Mouse (Mus musculus) neural tube, embryonic 14.5 days (tissue): ENCODE measurements at regions not wholly inside any gene's neighbourhood (a gene's known extent, or its start where the extent isn't known, plus 50 kb on each side); places are given as distances from the start of the nearest gene placed in this dataset.

Experiments used
- ATAC-seq: fragments of 200-750 bp; cut with Nextera tagmentation; 2 replicates; pipeline ENCODE4 v1.8.0; 2017; ENCODE audit warnings: low read depth, mild to moderate bottlenecking, moderate TSS enrichment, moderate library complexity
- H3K27ac ChIP-seq: fragments of 300-500 bp; sonication (generic); 2 replicates; pipeline ENCODE4 v1.5.1; 2014; ENCODE audit warnings: low read depth, mild to moderate bottlenecking, control low read depth, low read length, moderate library complexity, mixed read lengths
- H3K27me3 ChIP-seq: fragments of 300-500 bp; sonication (generic); 2 replicates; pipeline ENCODE4 v1.6.1; 2014; ENCODE audit warnings: low read length; ENCODE audit not compliant: control insufficient read depth, insufficient read depth
- H3K36me3 ChIP-seq: fragments of 300-500 bp; sonication (generic); 2 replicates; pipeline ENCODE4 v1.6.1; 2014; ENCODE audit warnings: low read length, mixed read lengths; ENCODE audit not compliant: control insufficient read depth, insufficient read depth
- H3K4me1 ChIP-seq: fragments of 300-500 bp; sonication (generic); 2 replicates; pipeline ENCODE4 v1.6.1; 2014; ENCODE audit warnings: low read length; ENCODE audit not compliant: control insufficient read depth, insufficient read depth
- H3K4me2 ChIP-seq: fragments of 300-500 bp; sonication (generic); 2 replicates; pipeline ENCODE4 v1.6.1; 2014; ENCODE audit warnings: mild to moderate bottlenecking, low read depth, low read length, control low read depth
- H3K4me3 ChIP-seq: fragments of 300-500 bp; sonication (generic); 2 replicates; pipeline ENCODE4 v1.5.1; 2014; ENCODE audit warnings: low read depth, low read length, control low read depth, mixed read lengths
- H3K9ac ChIP-seq: fragments of 300-500 bp; sonication (generic); replicated peaks from 2 replicates; pipeline ENCODE4 v1.6.1; 2014; ENCODE audit warnings: low read depth, mild to moderate bottlenecking, control low read depth, low read length, mixed read lengths
- H3K9me3 ChIP-seq: fragments of 300-500 bp; sonication (generic); 2 replicates; pipeline ENCODE4 v1.6.1; 2016; ENCODE audit warnings: low read length; ENCODE audit not compliant: control insufficient read depth
- WGBS: fragments of 180-500 bp; shearing (Covaris S2); extraction: QIAGEN DNeasy Blood & Tissue Kit; methylation state at CpG from one replicate; pipeline ENCODE4 v1.1.7; 2014; 5-methylcytosine and 5-hydroxymethylcytosine counted together

DNA sequence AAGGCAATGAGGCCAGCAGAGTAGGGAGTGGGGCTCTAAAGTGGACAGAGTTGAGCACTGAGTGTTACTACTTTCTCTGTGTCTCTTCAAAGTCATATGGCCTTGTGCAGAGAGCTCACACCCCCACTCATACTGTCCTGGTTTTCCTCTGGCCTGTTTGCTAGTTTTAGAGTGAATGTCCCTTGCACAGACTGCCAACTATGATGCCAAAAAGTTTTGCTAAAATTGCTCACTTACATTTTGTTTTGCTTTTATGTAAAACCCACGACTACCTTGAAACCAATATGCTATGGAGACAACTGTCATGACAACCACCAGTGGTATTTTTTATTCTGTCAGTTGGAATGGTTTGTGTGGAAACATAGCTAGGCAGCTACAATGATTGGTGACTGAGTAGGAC is 126.4 kb upstream of the Rnaseh2b start:
- 74% methylated on average over 1 of the region's 1 CpGs for WGBS
- H3K27me3 ChIP-seq: no peaks in the 10 kb centered on the region
- H3K4me1 ChIP-seq: no peaks in the 10 kb centered on the region
- H3K36me3 ChIP-seq: no peaks in the 10 kb centered on the region
- no peak overlapping the region for H3K4me3 ChIP-seq
- H3K27ac ChIP-seq: no peak overlapping the region
- no peak overlapping the region for H3K4me2 ChIP-seq
- H3K9ac ChIP-seq: no peak overlapping the region
- no peak for ATAC-seq
- no peaks in the 10 kb centered on the region for H3K9me3 ChIP-seq

DNA sequence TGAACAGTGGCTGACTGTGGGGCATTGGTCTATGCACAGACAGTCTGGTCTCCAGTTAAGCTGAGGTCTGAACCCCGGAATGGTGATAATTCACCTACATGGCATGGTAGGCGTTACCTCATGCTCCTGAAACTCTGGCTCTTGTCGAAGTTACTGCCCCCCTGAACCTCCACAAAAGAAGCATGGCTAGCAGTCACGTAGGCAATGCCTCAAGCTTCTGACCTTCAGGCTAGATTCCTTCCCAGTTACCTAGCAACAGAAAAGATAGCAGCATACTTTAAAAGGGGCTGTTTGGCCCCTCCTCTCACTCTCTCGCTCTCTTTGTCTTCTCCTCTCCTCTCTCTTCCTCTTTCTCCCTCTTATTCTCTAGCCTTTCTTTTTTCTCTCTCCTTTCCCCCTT is 125.8 kb upstream of the Rnaseh2b start:
- Histone ChIP-seq H3K9me3 (no peaks in the 10 kb centered on the region), H3K27ac (no peak overlapping the region), H3K4me2 (no peak overlapping the region), H3K9ac (no peak overlapping the region), H3K4me1 (no peaks in the 10 kb centered on the region), H3K36me3 (no peaks in the 10 kb centered on the region), H3K27me3 (no peaks in the 10 kb centered on the region), H3K4me3 (no peak overlapping the region)
- WGBS: 51% methylated on average over 5 of the region's 5 CpGs
- ATAC-seq: no peak

DNA sequence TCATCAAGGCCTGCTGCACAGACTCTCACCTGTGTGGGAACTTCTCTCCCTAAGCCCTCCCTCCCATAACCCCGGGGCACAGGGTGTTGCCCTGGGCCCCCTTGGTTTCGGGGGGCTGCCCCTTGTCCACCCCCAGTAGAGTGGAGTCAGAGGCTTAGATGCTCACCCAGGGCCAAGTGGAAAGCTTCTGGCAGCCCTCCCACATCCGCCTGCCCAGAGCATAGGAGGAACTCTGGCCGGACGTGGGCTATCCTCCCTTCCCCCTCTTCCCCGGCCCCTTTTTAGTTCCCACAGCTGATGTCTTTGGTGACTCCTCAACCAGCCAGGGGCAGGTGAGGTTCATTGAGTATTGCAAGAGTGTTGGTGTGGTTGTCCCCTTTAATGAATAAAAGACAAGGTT is 125.3 kb upstream of the Rnaseh2b start:
- no peak overlapping the region for H3K4me2 ChIP-seq
- no peak overlapping the region for H3K27ac ChIP-seq
- H3K9me3 ChIP-seq: no peaks in the 10 kb centered on the region
- H3K4me1 ChIP-seq: no peaks in the 10 kb centered on the region
- ATAC-seq: no peak
- no peak overlapping the region for H3K9ac ChIP-seq
- no peaks in the 10 kb centered on the region for H3K36me3 ChIP-seq
- H3K4me3 ChIP-seq: no peak overlapping the region
- no peaks in the 10 kb centered on the region for H3K27me3 ChIP-seq
- WGBS: 84% methylated on average over 6 of the region's 6 CpGs

DNA sequence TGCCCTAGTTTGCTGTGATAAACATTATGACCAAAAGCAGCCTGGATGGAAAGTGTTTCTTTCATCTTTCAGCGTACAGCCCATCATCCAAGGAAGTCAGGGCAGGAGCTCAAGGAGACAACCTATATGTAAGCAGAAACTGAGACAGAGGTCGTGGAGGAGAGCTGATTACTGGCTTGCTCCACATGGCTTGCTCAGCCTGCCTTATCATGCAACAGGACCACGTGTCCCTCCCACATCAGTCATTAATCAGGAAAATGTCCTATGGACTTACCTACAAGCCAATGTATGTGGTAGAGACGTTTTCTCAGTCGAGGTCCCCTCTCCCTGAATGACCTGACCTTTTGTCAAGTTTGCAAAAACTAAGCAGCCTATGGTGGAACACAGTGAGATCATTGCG is 123.7 kb upstream of the Rnaseh2b start:
- Histone ChIP-seq H3K27me3 (no peaks in the 10 kb centered on the region), H3K36me3 (no peaks in the 10 kb centered on the region), H3K4me1 (no peaks in the 10 kb centered on the region), H3K4me2 (no peak overlapping the region), H3K9me3 (no peaks in the 10 kb centered on the region), H3K4me3 (no peak overlapping the region), H3K27ac (no peak overlapping the region), H3K9ac (no peak overlapping the region)
- no peak for ATAC-seq
- 87% methylated on average over 6 of the region's 6 CpGs for WGBS

DNA sequence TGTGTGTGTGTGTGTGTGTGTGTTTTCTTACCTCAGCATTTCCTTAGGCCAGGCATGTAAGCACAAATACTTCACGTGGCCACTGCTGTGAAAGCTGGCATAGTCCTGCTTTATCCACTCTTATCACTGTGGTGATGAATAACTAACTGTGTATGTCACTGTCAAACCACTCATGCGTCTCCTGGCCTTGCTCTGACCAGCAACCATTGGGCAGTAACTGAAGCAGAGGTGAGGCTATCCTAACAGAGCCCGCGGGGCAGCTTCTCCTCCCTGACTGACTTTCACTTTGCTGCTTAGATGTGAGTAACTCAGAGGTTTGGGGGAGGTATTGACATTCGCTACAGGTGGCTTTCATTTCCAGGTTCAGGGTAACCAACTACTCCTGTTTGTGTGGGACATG is 122.0 kb upstream of the Rnaseh2b start:
- Histone ChIP-seq H3K9ac (no peak overlapping the region), H3K27me3 (no peaks in the 10 kb centered on the region), H3K4me3 (no peak overlapping the region), H3K27ac (no peak overlapping the region), H3K4me1 (peaks cover 6% of the 10 kb centered on the region; the same call in 1 of the 2 replicates), H3K4me2 (no peak overlapping the region), H3K9me3 (no peaks in the 10 kb centered on the region), H3K36me3 (no peaks in the 10 kb centered on the region)
- 73% methylated on average over 5 of the region's 5 CpGs for WGBS
- no peak for ATAC-seq

DNA sequence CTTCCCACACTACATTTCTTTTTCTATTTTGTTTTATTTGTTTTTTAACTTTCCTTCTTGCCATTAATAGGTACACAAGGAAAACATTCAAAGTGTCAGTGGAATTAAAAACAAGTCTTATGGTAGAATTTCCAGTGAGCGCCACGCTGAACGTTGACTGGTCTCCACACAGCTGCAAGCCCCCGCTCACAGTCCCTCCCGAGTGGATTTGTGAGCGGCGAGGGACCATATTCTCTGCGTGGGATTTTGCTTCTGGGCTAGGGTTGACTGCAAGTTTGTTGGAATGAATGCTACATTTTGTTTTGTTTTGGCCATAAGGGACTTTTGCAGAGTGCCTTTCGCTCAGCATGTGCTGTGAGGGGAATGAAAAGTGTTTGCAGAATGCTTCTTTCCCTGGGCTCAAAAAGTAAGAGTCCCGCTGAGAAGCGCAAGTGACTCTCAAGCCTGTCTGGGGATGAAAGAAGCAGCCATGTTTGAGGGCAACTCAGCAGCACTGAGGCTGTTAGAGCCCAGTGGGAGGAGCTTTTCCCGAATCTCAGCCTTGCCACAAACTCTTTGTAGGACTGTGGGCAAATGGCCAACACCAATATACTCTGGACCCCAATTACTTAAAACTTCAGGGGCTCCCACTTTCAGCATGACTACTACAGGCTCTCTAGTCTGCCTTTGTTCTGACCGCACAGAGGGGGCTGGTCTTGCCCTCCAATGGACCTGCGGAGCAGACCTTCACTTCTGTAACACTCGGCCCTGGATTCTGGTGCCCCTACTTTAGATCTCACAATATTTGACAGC is 120.9 kb upstream of the Rnaseh2b start:
- Histone ChIP-seq H3K27ac (no peak overlapping the region), H3K36me3 (no peaks in the 10 kb centered on the region), H3K4me1 (peaks cover 6% of the 10 kb centered on the region; the same call in 1 of the 2 replicates), H3K9me3 (no peaks in the 10 kb centered on the region), H3K4me2 (no peak overlapping the region), H3K27me3 (no peaks in the 10 kb centered on the region), H3K4me3 (no peak overlapping the region), H3K9ac (no peak overlapping the region)
- WGBS: 68% methylated on average over 15 of the region's 15 CpGs
- ATAC-seq: no peak; the same call in 1 of the 2 replicates

DNA sequence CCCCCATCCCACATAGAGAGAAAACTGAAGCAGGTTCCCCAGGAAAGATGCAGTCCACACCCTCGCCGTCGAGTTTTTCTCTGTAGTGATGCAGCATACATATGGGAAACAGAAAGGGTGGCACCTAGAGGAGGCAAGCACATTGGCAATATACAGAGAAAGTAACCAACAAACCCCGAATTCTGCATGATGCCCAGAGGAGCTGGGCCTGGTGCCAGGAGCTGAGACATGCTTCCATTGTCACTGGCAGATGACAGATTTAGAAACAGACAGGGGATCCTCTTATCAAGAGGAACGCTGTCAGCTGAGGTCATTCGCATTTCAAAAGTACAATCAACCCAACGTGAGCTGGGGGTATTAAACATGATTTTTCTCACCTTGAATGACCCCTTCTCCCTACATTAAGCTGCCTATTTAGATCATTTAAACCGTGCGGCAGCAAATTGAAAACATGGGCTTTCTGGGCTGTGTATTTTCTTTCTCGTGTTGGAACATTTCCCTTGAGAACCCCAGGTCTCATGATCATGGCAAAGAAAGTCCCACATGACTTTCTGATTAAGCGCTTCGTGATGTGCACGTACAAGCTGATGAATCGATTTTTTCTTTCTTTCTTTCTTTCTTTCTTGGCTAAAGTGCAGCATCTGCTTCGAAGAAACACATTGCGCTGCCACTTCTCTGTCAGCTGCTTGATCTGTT is 118.4 kb upstream of the Rnaseh2b start:
- Histone ChIP-seq H3K36me3 (no peaks in the 10 kb centered on the region), H3K27ac (no peak overlapping the region), H3K27me3 (no peaks in the 10 kb centered on the region), H3K4me1 (peaks cover 6% of the 10 kb centered on the region; the same call in 1 of the 2 replicates), H3K4me3 (no peak overlapping the region), H3K9ac (no peak overlapping the region), H3K9me3 (no peaks in the 10 kb centered on the region), H3K4me2 (no peak overlapping the region)
- 50% methylated on average over 16 of the region's 16 CpGs for WGBS
- ATAC-seq: no peak

DNA sequence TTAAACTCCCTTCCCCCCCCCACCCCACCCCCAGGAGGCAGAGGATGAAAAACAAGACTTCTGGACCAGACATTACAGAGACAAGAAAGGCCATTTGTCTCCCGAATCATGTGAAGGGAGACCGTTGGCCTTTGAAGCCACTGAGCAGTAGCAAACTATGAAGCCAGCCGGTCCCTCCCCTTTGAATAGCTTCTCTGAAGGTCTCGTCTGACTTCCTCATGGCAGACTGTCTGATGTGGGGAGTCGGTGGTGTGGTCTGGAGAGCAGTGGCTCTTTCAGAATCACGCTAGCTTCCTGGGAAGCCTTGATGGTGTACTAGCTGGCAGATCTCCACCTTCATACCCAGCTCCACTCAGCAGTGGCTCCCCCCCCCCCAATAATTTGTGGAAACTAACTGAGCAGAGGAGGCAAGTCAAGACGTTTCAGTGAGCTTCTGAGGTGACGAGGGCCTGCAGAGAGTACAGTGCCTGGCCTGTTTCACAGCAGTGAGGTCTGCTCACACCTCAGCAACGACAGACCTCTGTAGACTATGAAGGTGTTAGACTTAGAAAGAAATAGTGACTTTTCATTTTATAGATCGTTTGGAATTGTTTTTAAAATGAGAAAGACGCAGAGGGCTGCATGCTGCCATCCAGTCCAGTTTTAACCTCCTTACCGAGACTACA is 116.9 kb upstream of the Rnaseh2b start:
- Histone ChIP-seq H3K27ac (no peak overlapping the region), H3K9me3 (no peaks in the 10 kb centered on the region), H3K4me2 (no peak overlapping the region), H3K36me3 (no peaks in the 10 kb centered on the region), H3K9ac (no peak overlapping the region), H3K4me3 (no peak overlapping the region), H3K27me3 (no peaks in the 10 kb centered on the region), H3K4me1 (peaks cover 6% of the 10 kb centered on the region; the same call in 1 of the 2 replicates)
- 65% methylated on average over 12 of the region's 12 CpGs for WGBS
- ATAC-seq: no peak

DNA sequence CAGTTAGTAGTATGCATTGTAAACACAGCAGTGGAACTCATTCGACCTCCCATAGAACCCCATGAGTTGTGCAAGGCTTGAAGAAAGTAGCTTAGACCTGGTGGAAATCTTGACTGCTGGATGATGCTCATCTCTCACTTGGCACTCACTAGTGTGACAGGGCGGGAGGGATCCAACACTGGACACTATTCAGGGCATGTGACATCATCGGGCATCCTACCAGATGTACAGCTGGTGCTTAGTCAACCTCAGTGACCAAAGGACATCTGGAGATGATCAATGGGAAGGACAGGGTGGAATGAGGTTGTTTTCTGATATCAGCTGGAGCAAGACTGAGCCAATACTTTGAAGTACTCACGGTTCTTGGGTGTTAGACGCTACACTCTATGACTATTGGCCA is 114.9 kb upstream of the Rnaseh2b start:
- Histone ChIP-seq H3K4me1 (peaks cover 6% of the 10 kb centered on the region; the same call in 1 of the 2 replicates), H3K4me2 (no peak overlapping the region), H3K27me3 (no peaks in the 10 kb centered on the region), H3K27ac (no peak overlapping the region), H3K36me3 (no peaks in the 10 kb centered on the region), H3K4me3 (no peak overlapping the region), H3K9me3 (no peaks in the 10 kb centered on the region), H3K9ac (no peak overlapping the region)
- no peak for ATAC-seq
- 93% methylated on average over 5 of the region's 5 CpGs for whole genome bisulfite sequencing
